12 mouse cellular contexts compared by ENCODE assay signal in the genomic region with DNA sequence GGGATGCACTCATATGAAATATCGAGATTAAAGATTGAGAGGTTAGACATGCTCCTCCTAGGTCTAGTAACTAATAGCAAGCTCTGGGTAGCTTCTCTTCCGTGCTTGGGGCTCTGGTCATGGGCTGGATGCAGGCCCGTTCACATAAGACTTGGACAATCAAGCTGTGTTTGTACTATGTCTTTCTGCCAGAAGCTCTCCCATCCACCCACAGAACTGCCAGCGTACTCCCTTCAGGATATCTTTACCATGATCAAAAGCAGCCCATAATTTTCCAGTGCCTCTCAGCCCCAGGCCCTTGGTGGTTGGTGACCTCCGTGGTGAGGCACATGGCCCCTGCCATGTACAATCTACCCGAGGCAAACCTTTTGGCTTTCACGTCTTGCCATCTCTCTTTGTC. TPM values are rescaled to one million over a fixed set of nuclear protein-coding genes. Genes with fewer than 3 reads are reported as not detected.
DNase-seq lines count a peak whose midpoint lies in the region; ATAC-seq and TF ChIP-seq lines count a peak whose summit lies in the region.
"Had no signal": no experiment of that assay in that cellular context is flagged by ENCODE, and none has a peak within 500 bp of the region (broad histone marks: within the 10 kb centered on the region; RNA-seq: fewer than 3 reads in every experiment).

No protein-coding gene starts in this region.

- no peak for ATAC-seq in heart, embryonic 15.5 days (replicated peaks; ENCODE audit: insufficient number of reproducible peaks, insufficient read depth, low FRiP score, low read depth)
- ATAC-seq in heart, embryonic 12.5 days (ENCODE audit: insufficient number of reproducible peaks, low FRiP score) = no peak
- ATAC-seq in liver, embryonic 11.5 days (replicated peaks; ENCODE audit: low FRiP score) = no peak
- no peak for ATAC-seq in liver, embryonic 16.5 days (ENCODE audit: low read depth)
- ATAC-seq: forebrain, embryonic 15.5 days had no signal

- TF ChIP-seq CTCF in liver, adult 2 months (IDR thresholded peaks at IDR 0.05; ENCODE audit: low read depth, low read length) = no peak

- 76% methylated on average over 7 of the region's 7 CpGs for WGBS in heart, embryonic 15.5 days
- 86% methylated on average over 7 of the region's 7 CpGs for WGBS in heart, embryonic 12.5 days
- WGBS in liver, adult 2 months = 37% methylated on average over 7 of the region's 7 CpGs
- 82% methylated on average over 7 of the region's 7 CpGs for WGBS in liver, embryonic 11.5 days
- 54% methylated on average over 7 of the region's 7 CpGs for WGBS in liver, embryonic 16.5 days (ENCODE audit: insufficient replicate concordance)

- H3K79me2 ChIP-seq in liver, adult 2 months (ENCODE audit: control insufficient read depth, insufficient read depth, low read length) = peaks cover 17% of the 10 kb centered on the region

- DNase-seq in liver, adult 2 months (ENCODE audit: extremely low read depth, low read depth, low spot score) = peak; percentile 79
- no peak for DNase-seq in liver
- no peak for DNase-seq in liver, embryonic 11.5 days (ENCODE audit: low spot score)
- DNase-seq in right cerebral cortex, postnatal 36 days (ENCODE audit: low spot score in 2 of 2) = no peak
- no peak for DNase-seq in cerebellum, adult 9-10 months
- DNase-seq: cerebellum, adult 11-12 months; cerebellum, postnatal 36 days; spleen, adult 18-20 months had no signal

- H3K27me3 ChIP-seq in heart, embryonic 15.5 days = no peaks in the 10 kb centered on the region
- H3K27me3 ChIP-seq in heart, embryonic 12.5 days (replicated peaks) = no peaks in the 10 kb centered on the region
- no peaks in the 10 kb centered on the region for H3K27me3 ChIP-seq in liver, adult 2 months (ENCODE audit: control insufficient read depth, insufficient read depth, low read length)
- no peaks in the 10 kb centered on the region for H3K27me3 ChIP-seq in liver, embryonic 11.5 days (replicated peaks; ENCODE audit: control insufficient read depth, insufficient read depth, low read length)
- H3K27me3 ChIP-seq in liver, embryonic 16.5 days (ENCODE audit: control insufficient read depth, insufficient read depth, low read depth, low read length) = no peaks in the 10 kb centered on the region
- H3K27me3 ChIP-seq: forebrain, embryonic 15.5 days had no signal

- H3K36me3 ChIP-seq in heart, embryonic 15.5 days = no peaks in the 10 kb centered on the region
- H3K36me3 ChIP-seq in heart, embryonic 12.5 days = no peaks in the 10 kb centered on the region
- no peaks in the 10 kb centered on the region for H3K36me3 ChIP-seq in liver, adult 2 months (ENCODE audit: control insufficient read depth, insufficient read depth, low read length)
- no peaks in the 10 kb centered on the region for H3K36me3 ChIP-seq in liver, embryonic 11.5 days (ENCODE audit: control insufficient read depth, insufficient read depth, low read length)
- no peaks in the 10 kb centered on the region for H3K36me3 ChIP-seq in liver, embryonic 16.5 days (ENCODE audit: control insufficient read depth, insufficient read depth)
- H3K36me3 ChIP-seq: forebrain, embryonic 15.5 days had no signal

- H3K27ac ChIP-seq in heart, embryonic 15.5 days = peak overlapping the region; percentile 80
- H3K27ac ChIP-seq in heart, embryonic 12.5 days (ENCODE audit: poor library complexity, severe bottlenecking) = no peak overlapping the region
- H3K27ac ChIP-seq in liver, adult 2 months (replicated peaks; ENCODE audit: insufficient read depth, low read depth, low read length) = peak overlapping the region; percentile 79
- H3K27ac ChIP-seq in liver, embryonic 11.5 days (ENCODE audit: low read depth, low read length) = peak overlapping the region; percentile 17; the same call in 1 of the 2 replicates
- peak overlapping the region; percentile 61 for H3K27ac ChIP-seq in liver, embryonic 16.5 days (ENCODE audit: low read length)
- H3K27ac ChIP-seq: forebrain, embryonic 15.5 days had no signal

- no peak for TF ChIP-seq POLR2A in liver, adult 2 months (IDR thresholded peaks at IDR 0.05; ENCODE audit: extremely low read depth, insufficient read depth, low read length)

- peaks cover 45% of the 10 kb centered on the region for H3K4me1 ChIP-seq in heart, embryonic 15.5 days (replicated peaks)
- H3K4me1 ChIP-seq in heart, embryonic 12.5 days (replicated peaks) = peaks cover 39% of the 10 kb centered on the region
- H3K4me1 ChIP-seq in liver, adult 2 months (ENCODE audit: control insufficient read depth, insufficient read depth, low read length) = peaks cover 38% of the 10 kb centered on the region
- no peaks in the 10 kb centered on the region; the same call in 1 of the 2 replicates for H3K4me1 ChIP-seq in liver, embryonic 11.5 days (replicated peaks; ENCODE audit: control insufficient read depth, insufficient read depth, low read length)
- H3K4me1 ChIP-seq in liver, embryonic 16.5 days (ENCODE audit: control insufficient read depth, low read depth, low read length) = peaks cover 19% of the 10 kb centered on the region

- H3K9ac ChIP-seq in heart, embryonic 15.5 days = no peak overlapping the region
- H3K9ac ChIP-seq in heart, embryonic 12.5 days = no peak overlapping the region
- peak overlapping the region; percentile 48 for H3K9ac ChIP-seq in liver, adult 2 months (ENCODE audit: low read depth, low read length)
- H3K9ac ChIP-seq in liver, embryonic 11.5 days (ENCODE audit: low read depth, low read length) = no peak overlapping the region
- H3K9ac ChIP-seq in liver, embryonic 16.5 days (ENCODE audit: low read depth, low read length) = no peak overlapping the region
- H3K9ac ChIP-seq: forebrain, embryonic 15.5 days had no signal

- no peaks in the 10 kb centered on the region for H3K9me3 ChIP-seq in heart, embryonic 15.5 days (replicated peaks)
- H3K9me3 ChIP-seq in heart, embryonic 12.5 days (replicated peaks) = no peaks in the 10 kb centered on the region
- H3K9me3 ChIP-seq in liver, embryonic 11.5 days (ENCODE audit: control insufficient read depth, low read length) = no peaks in the 10 kb centered on the region
- no peaks in the 10 kb centered on the region for H3K9me3 ChIP-seq in liver, embryonic 16.5 days (replicated peaks; ENCODE audit: control insufficient read depth, low read length)
- H3K9me3 ChIP-seq: forebrain, embryonic 15.5 days had no signal

- H3K4me2 ChIP-seq in heart, embryonic 15.5 days = no peak overlapping the region
- H3K4me2 ChIP-seq in heart, embryonic 12.5 days = no peak overlapping the region
- H3K4me2 ChIP-seq in liver, embryonic 11.5 days = no peak overlapping the region
- H3K4me2 ChIP-seq in liver, embryonic 16.5 days (ENCODE audit: low read depth, low read length) = no peak overlapping the region
- H3K4me2 ChIP-seq: forebrain, embryonic 15.5 days had no signal

- no peak overlapping the region for H3K4me3 ChIP-seq in heart, embryonic 15.5 days
- H3K4me3 ChIP-seq in heart, embryonic 12.5 days = no peak overlapping the region
- H3K4me3 ChIP-seq in liver, adult 2 months (ENCODE audit: insufficient read depth, low read depth, low read length) = no peak overlapping the region
- no peak overlapping the region for H3K4me3 ChIP-seq in liver, embryonic 11.5 days (ENCODE audit: low read depth, low read length)
- H3K4me3 ChIP-seq in liver, embryonic 16.5 days (ENCODE audit: low read depth, low read length) = no peak overlapping the region
- H3K4me3 ChIP-seq: forebrain, embryonic 15.5 days had no signal

RNA-seq across cellular contexts. Expression of a gene that starts 33.3 kb away (rescaled TPM):
- polyA plus RNA-seq in heart, embryonic 15.5 days (2015; fragmentation: Nextera tagmentation; extraction: Ambion mirVana) = 4.7 and 4.9 TPM in 2 replicates
- 2.7 and 3.7 TPM in 2 replicates for polyA plus RNA-seq in heart, embryonic 12.5 days (2016; fragmentation: Nextera tagmentation; extraction: Ambion mirVana)
- total RNA-seq in liver, adult 2 months (2014; rRNA removed) = 12.1 and 13.7 TPM in 2 replicates
- 18.3 and 25.2 TPM in 2 replicates for polyA plus RNA-seq in liver, adult 2 months (2012; rRNA removed)
- polyA plus RNA-seq in liver, embryonic 11.5 days (2014; fragmentation: Nextera tagmentation; extraction: Ambion mirVana) = 6.6 and 6.9 TPM in 2 replicates
- 6.0 and 7.1 TPM in 2 replicates for polyA plus RNA-seq in liver, embryonic 16.5 days (2015; fragmentation: Nextera tagmentation; extraction: Ambion mirVana)
